Mouse (Mus musculus): ENCODE measurements at regions not wholly inside any gene's neighbourhood (a gene's known extent, or its start where the extent isn't known, plus 50 kb on each side); places are given as distances from the start of the nearest gene placed in this dataset.

DNA sequence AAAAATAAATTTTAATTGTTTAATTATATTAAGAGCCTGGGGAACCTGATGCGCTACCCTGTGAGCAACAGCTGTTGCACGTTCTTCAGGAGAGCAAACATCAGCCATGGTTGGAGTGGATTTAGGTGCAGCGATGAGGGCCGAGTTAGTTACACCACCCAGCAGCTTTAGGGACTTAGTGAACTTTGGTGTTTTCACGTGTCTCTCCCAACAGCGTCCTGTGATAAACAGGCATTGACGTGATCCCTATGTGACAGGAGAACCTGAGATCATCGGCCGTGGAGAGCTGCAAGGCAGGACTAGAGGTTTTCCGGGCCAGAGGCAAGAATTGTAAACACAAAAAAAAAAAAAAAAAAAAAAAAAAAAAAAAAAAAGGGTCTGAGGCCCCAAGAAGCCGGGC lies 52.1 kb upstream of the Foxq1 start:
- TF ChIP-seq USF1 (IDR thresholded peaks at IDR 0.05; ENCODE audit: low read depth), result no peak
- TF ChIP-seq E2F4 (IDR thresholded peaks at IDR 0.05; ENCODE audit: insufficient read depth), result no peak

Data from myocyte (in vitro differentiated cells).